Mouse (Mus musculus): ENCODE data around the gene Slc12a5.

GRCm38 (mm10) chr2:165034131-165035057 lies 73.8 kb downstream of the Slc12a5 start, which contains the start of gene Ncoa5:
- TF ChIP-seq CTCF (IDR thresholded peaks at IDR 0.05; ENCODE audit: low read depth, low read length), result no peak
- TF ChIP-seq EP300 (IDR thresholded peaks at IDR 0.05; ENCODE audit: insufficient read depth, low read depth, low read length), result no peak
